Mouse (Mus musculus): ENCODE data around the gene Lcp2.

DNA sequence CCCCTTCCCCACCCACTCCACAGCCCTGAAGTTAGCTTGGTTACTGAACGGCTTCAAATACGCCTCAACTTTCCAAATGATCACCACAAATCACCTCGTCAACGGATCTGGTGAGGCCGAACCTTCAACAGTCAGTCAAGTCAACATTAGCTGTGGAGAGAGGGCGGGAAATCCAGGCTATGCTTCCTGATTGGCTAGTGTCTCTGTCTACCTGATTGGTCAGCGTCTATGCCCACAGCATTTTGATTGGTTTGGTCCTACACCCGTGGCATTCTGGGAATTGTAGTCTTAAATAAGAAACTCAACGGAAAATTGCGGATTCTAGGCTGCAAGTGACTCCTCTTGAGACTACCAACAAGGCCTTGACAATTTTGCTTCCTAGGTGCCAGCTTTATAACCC is 51.7 kb downstream of the Lcp2 start, which contains the start of gene 4930469K13Rik:
- no peak for TF ChIP-seq CTCF (IDR thresholded peaks at IDR 0.05; ENCODE audit: control insufficient read depth, insufficient read depth, insufficient replicate concordance, low read depth, low read length)
- peak; percentile 66; the same call in 1 of the 2 replicates for TF ChIP-seq POLR2A (IDR thresholded peaks at IDR 0.05; ENCODE audit: control insufficient read depth, low read depth, low read length)

Data from testis, adult 2 months (tissue).